Mouse (Mus musculus): ENCODE measurements around the gene Manbal. TPM values are rescaled to one million over a fixed set of nuclear protein-coding genes. Genes with fewer than 3 reads are reported as not detected.

The Manbal gene
- polyA plus RNA-seq, 1 experiment from 2014 or later: 47.8 TPM

DNA sequence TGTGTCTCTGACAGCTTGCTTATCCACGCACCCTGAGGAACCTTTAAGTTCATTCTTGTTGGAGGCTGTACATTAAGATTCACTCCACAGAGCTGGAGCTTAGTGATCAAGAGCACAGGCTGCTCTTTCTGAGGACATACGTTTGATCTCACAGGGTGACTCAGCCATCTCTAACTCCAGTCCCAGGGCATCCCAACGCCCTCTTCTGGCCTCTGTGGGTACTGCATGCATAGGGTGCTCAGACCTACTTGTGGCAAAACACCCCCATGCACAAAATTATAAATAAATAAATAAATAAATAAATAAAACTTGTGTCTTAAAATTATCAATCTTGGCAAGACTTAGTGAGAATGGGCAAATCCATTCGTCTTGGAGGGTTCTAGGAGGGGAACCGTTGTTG is 28.7 kb upstream of the Manbal start:
- Histone ChIP-seq H3K27ac (replicated peaks; ENCODE audit: low read depth, low read length) (no peak overlapping the region), H3K4me1 (ENCODE audit: control insufficient read depth, insufficient read depth, low read length) (peaks cover 36% of the 10 kb centered on the region)

DNA sequence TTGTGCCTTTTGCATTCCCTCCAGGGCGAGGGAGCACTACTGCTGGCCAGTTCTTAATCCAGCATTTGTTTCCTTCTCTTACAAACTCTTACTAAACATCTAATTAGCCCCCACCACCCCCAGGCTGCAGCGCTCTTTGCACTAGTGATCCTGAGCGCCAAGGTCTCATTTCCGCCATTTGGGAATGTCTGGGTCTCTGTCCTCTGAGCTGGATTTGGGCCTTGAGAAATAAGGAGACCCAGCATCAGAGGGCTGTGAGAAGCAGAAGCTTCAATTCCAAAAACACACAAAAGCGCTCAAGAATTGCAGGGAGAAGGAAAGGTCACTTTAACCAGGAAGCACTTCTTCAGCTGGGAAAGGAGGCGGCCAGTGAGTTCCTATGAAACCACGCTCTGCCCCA is 27.9 kb upstream of the Manbal start:
- ATAC-seq (ENCODE audit: low FRiP score, low TSS enrichment): no peak
- H3K27ac ChIP-seq (replicated peaks; ENCODE audit: low read depth, low read length): peak overlapping the region; percentile 92
- no peak overlapping the region for H3K4me2 ChIP-seq (ENCODE audit: low read length)
- no peaks in the 10 kb centered on the region for H3K36me3 ChIP-seq (ENCODE audit: control insufficient read depth, insufficient read depth, low read length)
- H3K9ac ChIP-seq (replicated peaks; ENCODE audit: low read length): peak overlapping the region; percentile 29; the same call in 1 of the 2 replicates
- H3K4me3 ChIP-seq (replicated peaks; ENCODE audit: low read depth, low read length): no peak overlapping the region
- H3K9me3 ChIP-seq (ENCODE audit: control insufficient read depth, low read length): no peaks in the 10 kb centered on the region
- no peak for DNase-seq
- H3K27me3 ChIP-seq (ENCODE audit: control insufficient read depth, insufficient read depth, low read length): no peaks in the 10 kb centered on the region
- WGBS: 62% methylated on average over 7 of the region's 7 CpGs
- H3K4me1 ChIP-seq (ENCODE audit: control insufficient read depth, insufficient read depth, low read length): peaks cover 36% of the 10 kb centered on the region

More for the DNA sequence above, 28.7 kb upstream of the Manbal start:
- Histone ChIP-seq H3K4me3 (replicated peaks; ENCODE audit: low read depth, low read length) (no peak overlapping the region), H3K27me3 (ENCODE audit: control insufficient read depth, insufficient read depth, low read length) (no peaks in the 10 kb centered on the region), H3K9ac (replicated peaks; ENCODE audit: low read length) (no peak overlapping the region), H3K4me2 (ENCODE audit: low read length) (no peak overlapping the region), H3K36me3 (ENCODE audit: control insufficient read depth, insufficient read depth, low read length) (no peaks in the 10 kb centered on the region), H3K9me3 (ENCODE audit: control insufficient read depth, low read length) (no peaks in the 10 kb centered on the region)
- DNase-seq (peak; percentile 79), ATAC-seq (ENCODE audit: low FRiP score, low TSS enrichment) (no peak)
- WGBS: 20% methylated on average over 5 of the region's 5 CpGs

DNA sequence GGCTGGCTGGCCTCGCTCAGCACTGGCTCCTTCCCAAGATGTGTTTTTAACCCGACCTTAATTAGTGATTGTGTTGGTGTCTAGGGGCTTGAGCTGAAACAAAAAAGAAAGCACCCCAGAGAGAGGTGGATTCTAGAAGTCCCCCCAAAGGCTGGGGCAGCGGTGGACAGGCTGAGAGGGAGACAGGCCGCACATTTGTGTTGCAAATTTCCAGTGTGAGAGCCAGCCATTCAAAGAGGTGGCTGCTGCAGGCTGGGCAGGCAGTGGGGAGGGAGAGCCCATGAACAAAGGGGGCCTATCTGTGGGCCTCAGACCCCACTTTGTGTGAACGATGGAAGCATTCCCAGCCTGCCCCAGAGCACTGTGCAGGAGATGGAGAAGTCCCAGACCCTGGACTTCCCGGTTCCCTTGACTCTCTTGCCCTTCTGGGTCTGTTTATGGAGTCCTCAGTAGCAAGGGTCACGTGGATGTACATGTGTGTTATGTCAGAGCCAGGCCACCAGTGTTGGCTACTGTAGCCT is 27.1 kb upstream of the Manbal start:
- Histone ChIP-seq H3K27ac (replicated peaks; ENCODE audit: low read depth, low read length) (peak overlapping the region; percentile 92), H3K4me2 (ENCODE audit: low read length) (no peak overlapping the region; the same call in 1 of the 2 replicates), H3K4me3 (replicated peaks; ENCODE audit: low read depth, low read length) (no peak overlapping the region), H3K27me3 (ENCODE audit: control insufficient read depth, insufficient read depth, low read length) (no peaks in the 10 kb centered on the region), H3K4me1 (ENCODE audit: control insufficient read depth, insufficient read depth, low read length) (peaks cover 36% of the 10 kb centered on the region), H3K9ac (replicated peaks; ENCODE audit: low read length) (peak overlapping the region; percentile 40), H3K36me3 (ENCODE audit: control insufficient read depth, insufficient read depth, low read length) (no peaks in the 10 kb centered on the region), H3K9me3 (ENCODE audit: control insufficient read depth, low read length) (no peaks in the 10 kb centered on the region)
- DNase-seq: peak; percentile 76
- WGBS: 7% methylated on average over 7 of the region's 7 CpGs
- peak; percentile 67; the same call in 1 of the 2 replicates for ATAC-seq (ENCODE audit: low FRiP score, low TSS enrichment)

GRCm38 (mm10) chr2:157341554-157342270 is 25.7 kb upstream of the Manbal start:
- Histone ChIP-seq H3K4me2 (ENCODE audit: low read length) (no peak overlapping the region), H3K4me1 (ENCODE audit: control insufficient read depth, insufficient read depth, low read length) (peaks cover 44% of the 10 kb centered on the region), H3K9me3 (ENCODE audit: control insufficient read depth, low read length) (no peaks in the 10 kb centered on the region), H3K9ac (replicated peaks; ENCODE audit: low read length) (peak overlapping the region; percentile 51), H3K36me3 (ENCODE audit: control insufficient read depth, insufficient read depth, low read length) (no peaks in the 10 kb centered on the region), H3K4me3 (replicated peaks; ENCODE audit: low read depth, low read length) (no peak overlapping the region), H3K27ac (replicated peaks; ENCODE audit: low read depth, low read length) (peak overlapping the region; percentile 92), H3K27me3 (ENCODE audit: control insufficient read depth, insufficient read depth, low read length) (no peaks in the 10 kb centered on the region)
- WGBS: 27% methylated on average over 11 of the region's 11 CpGs
- ATAC-seq (ENCODE audit: low FRiP score, low TSS enrichment) (peak; percentile 67), DNase-seq (peak; percentile 95)

DNA sequence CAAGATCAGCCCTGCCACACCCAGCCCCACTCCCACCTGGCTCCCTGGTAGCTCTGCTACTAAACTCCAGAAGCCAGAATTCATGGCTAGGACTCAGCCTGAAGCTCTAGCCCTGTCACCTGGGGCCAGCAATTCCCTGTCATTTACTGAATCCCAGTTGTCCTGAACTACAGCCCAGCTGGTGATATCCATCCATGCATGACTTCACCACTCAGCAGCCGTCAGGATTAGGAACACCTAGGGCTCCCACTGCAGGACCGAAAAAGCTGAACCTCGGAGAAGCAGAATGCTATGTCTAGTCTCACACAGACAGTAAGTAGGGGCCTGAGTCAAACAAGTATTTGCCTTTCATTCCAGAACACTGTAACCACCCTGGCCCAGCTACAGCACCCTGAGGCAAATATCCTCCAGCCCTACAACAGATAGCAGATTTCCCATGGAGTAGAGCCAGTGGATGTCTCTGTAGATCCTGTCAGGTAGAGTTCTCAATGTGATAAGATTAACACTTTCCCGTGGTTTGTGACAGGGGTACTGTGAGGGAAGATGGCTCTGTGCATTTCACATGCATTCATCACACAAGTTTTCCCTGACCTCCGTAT is 25.0 kb upstream of the Manbal start:
- H3K9me3 ChIP-seq (ENCODE audit: control insufficient read depth, low read length): no peaks in the 10 kb centered on the region
- DNase-seq (peak; percentile 51), ATAC-seq (ENCODE audit: low FRiP score, low TSS enrichment) (no peak)
- H3K36me3 ChIP-seq (ENCODE audit: control insufficient read depth, insufficient read depth, low read length): no peaks in the 10 kb centered on the region
- no peaks in the 10 kb centered on the region for H3K27me3 ChIP-seq (ENCODE audit: control insufficient read depth, insufficient read depth, low read length)
- H3K4me1 ChIP-seq (ENCODE audit: control insufficient read depth, insufficient read depth, low read length): peaks cover 47% of the 10 kb centered on the region
- H3K9ac ChIP-seq (replicated peaks; ENCODE audit: low read length): peak overlapping the region; percentile 51
- 20% methylated on average over 5 of the region's 5 CpGs for WGBS
- no peak overlapping the region for H3K4me3 ChIP-seq (replicated peaks; ENCODE audit: low read depth, low read length)
- H3K27ac ChIP-seq (replicated peaks; ENCODE audit: low read depth, low read length): peak overlapping the region; percentile 92
- H3K4me2 ChIP-seq (ENCODE audit: low read length): no peak overlapping the region

GRCm38 (mm10) chr2:157343337-157343736 is 24.1 kb upstream of the Manbal start:
- Histone ChIP-seq H3K4me3 (replicated peaks; ENCODE audit: low read depth, low read length) (no peak overlapping the region), H3K9me3 (ENCODE audit: control insufficient read depth, low read length) (no peaks in the 10 kb centered on the region), H3K36me3 (ENCODE audit: control insufficient read depth, insufficient read depth, low read length) (no peaks in the 10 kb centered on the region), H3K4me2 (ENCODE audit: low read length) (no peak overlapping the region), H3K4me1 (ENCODE audit: control insufficient read depth, insufficient read depth, low read length) (peaks cover 56% of the 10 kb centered on the region), H3K9ac (replicated peaks; ENCODE audit: low read length) (no peak overlapping the region), H3K27ac (replicated peaks; ENCODE audit: low read depth, low read length) (peak overlapping the region; percentile 52), H3K27me3 (ENCODE audit: control insufficient read depth, insufficient read depth, low read length) (no peaks in the 10 kb centered on the region)
- DNase-seq (no peak), ATAC-seq (ENCODE audit: low FRiP score, low TSS enrichment) (no peak)
- WGBS: 67% methylated on average over 6 of the region's 6 CpGs

- Histone ChIP-seq H3K27me3 (ENCODE audit: control insufficient read depth, insufficient read depth, low read length) (no peaks in the 10 kb centered on the region), H3K4me1 (ENCODE audit: control insufficient read depth, insufficient read depth, low read length) (peaks cover 37% of the 10 kb centered on the region), H3K36me3 (ENCODE audit: control insufficient read depth, insufficient read depth, low read length) (no peaks in the 10 kb centered on the region), H3K4me2 (ENCODE audit: low read length) (0 out of 2 replicates have a peak within 1 kb of the TSS, but pooled peaks have one; percentile 3), H3K9ac (replicated peaks; ENCODE audit: low read length) (peak within 1 kb of the TSS; percentile 44), H3K4me3 (replicated peaks; ENCODE audit: low read depth, low read length) (no peak within 1 kb of the TSS), H3K9me3 (ENCODE audit: control insufficient read depth, low read length) (no peaks in the 10 kb centered on the region), H3K27ac (replicated peaks; ENCODE audit: low read depth, low read length) (peak within 1 kb of the TSS; percentile 92)
- ATAC-seq (ENCODE audit: low FRiP score, low TSS enrichment) (peak; percentile 43), DNase-seq (peak; percentile 74)
- WGBS: 35% methylated on average over 26 of the region's 26 CpGs
These were observed 19.8 kb upstream of the Manbal start, which contains the start of gene Ghrh for GRCm38 (mm10) chr2:157347361-157348159. TSS of gene Ghrh (minus strand) at chr2:157347506.

DNA sequence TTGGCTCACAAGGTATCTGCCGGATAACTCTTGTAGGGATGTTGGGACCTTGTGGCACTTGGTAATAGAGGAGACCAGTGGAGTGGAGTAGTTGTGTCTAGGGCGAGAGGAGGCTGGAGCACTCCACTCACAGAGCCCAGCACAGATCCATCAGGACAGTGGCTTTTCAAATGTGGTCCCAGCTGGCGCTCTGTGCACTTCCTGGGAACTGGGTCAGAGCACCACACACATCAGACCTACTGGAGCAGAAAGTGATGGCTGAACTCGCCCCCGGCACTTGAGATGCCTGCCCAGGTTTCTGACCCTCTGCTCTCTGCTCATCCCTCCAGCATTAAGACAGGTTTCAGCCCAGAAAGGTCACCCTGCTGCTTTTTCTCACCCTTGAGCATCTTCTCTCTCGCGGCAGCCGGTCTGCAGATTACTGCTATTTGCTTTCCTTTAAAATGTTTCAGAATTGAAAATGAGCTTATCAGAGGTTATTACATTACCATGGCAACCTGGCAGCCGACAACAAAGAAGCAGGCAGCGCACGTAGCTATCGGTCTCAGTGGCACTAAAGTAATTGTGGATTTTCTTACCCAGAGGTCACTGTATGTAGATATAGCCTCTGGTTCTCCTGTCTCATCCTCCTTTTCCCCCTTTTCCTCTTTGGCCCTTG is 18.1 kb upstream of the Manbal start:
- no peak overlapping the region for H3K4me3 ChIP-seq (replicated peaks; ENCODE audit: low read depth, low read length)
- H3K9me3 ChIP-seq (ENCODE audit: control insufficient read depth, low read length): no peaks in the 10 kb centered on the region
- peak; percentile 85 for DNase-seq
- no peaks in the 10 kb centered on the region for H3K36me3 ChIP-seq (ENCODE audit: control insufficient read depth, insufficient read depth, low read length)
- H3K9ac ChIP-seq (replicated peaks; ENCODE audit: low read length): no peak overlapping the region
- ATAC-seq (ENCODE audit: low FRiP score, low TSS enrichment): peak; percentile 38; the same call in 1 of the 2 replicates
- peak overlapping the region; percentile 92 for H3K27ac ChIP-seq (replicated peaks; ENCODE audit: low read depth, low read length)
- H3K4me1 ChIP-seq (ENCODE audit: control insufficient read depth, insufficient read depth, low read length): peaks cover 31% of the 10 kb centered on the region
- peak overlapping the region; percentile 38 for H3K4me2 ChIP-seq (ENCODE audit: low read length)
- WGBS: 23% methylated on average over 12 of the region's 12 CpGs
- no peaks in the 10 kb centered on the region for H3K27me3 ChIP-seq (ENCODE audit: control insufficient read depth, insufficient read depth, low read length)

Measured in midbrain, embryonic 14.5 days (tissue).